Mouse (Mus musculus) lung, embryonic 14.5 days (tissue): ENCODE results near the gene Nrp1. TPM values are rescaled to one million over a fixed set of nuclear protein-coding genes. Genes with fewer than 3 reads are reported as not detected.

ENCODE experiments used
- ATAC-seq: fragments of 200-750 bp; cut with Nextera tagmentation; 2 replicates; pipeline ENCODE4 v1.8.0; 2017; ENCODE audit warnings: mild to moderate bottlenecking, moderate TSS enrichment, moderate library complexity; ENCODE audit not compliant: insufficient read depth
- DNase-seq: peaks from one replicate; pipeline ENCODE4 v3.0.0-alpha.2; 2015
- H3K27ac ChIP-seq: fragments of 300-500 bp; sonication (generic); 2 replicates; pipeline ENCODE4 v1.5.1; 2014; ENCODE audit warnings: low read depth, mild to moderate bottlenecking, moderate library complexity
- H3K27me3 ChIP-seq: fragments of 300-500 bp; sonication (generic); 2 replicates; pipeline ENCODE4 v1.6.1; 2014; ENCODE audit warnings: low read length, control low read depth; ENCODE audit not compliant: insufficient read depth
- H3K36me3 ChIP-seq: fragments of 300-500 bp; sonication (generic); 2 replicates; pipeline ENCODE4 v1.6.1; 2014; ENCODE audit warnings: control low read depth; ENCODE audit not compliant: insufficient read depth
- H3K4me1 ChIP-seq: fragments of 300-500 bp; sonication (generic); 2 replicates; pipeline ENCODE4 v1.6.1; 2014; ENCODE audit warnings: antibody characterized with exemption, control low read depth; ENCODE audit not compliant: insufficient read depth
- H3K4me2 ChIP-seq: fragments of 300-500 bp; sonication (generic); 2 replicates; pipeline ENCODE4 v1.6.1; 2014; ENCODE audit warnings: mild to moderate bottlenecking
- H3K4me3 ChIP-seq: fragments of 300-500 bp; sonication (generic); 2 replicates; pipeline ENCODE4 v1.5.1; 2014; ENCODE audit warnings: low read depth, low read length
- H3K9ac ChIP-seq: fragments of 300-500 bp; sonication (generic); 2 replicates; pipeline ENCODE4 v1.6.1; 2014
- H3K9me3 ChIP-seq: fragments of 300-500 bp; sonication (generic); 2 replicates; pipeline ENCODE4 v1.6.1; 2016; ENCODE audit warnings: low read depth, low read length, control low read depth
- CTCF ChIP-seq: IDR thresholded peaks from 2 replicates; pipeline ENCODE4 v1.5.1; 2016; ENCODE audit warnings: antibody characterized with exemption, low read depth
- WGBS: fragments of 180-500 bp; shearing (Covaris S2); extraction: QIAGEN DNeasy Blood & Tissue Kit; methylation state at CpG from one replicate; pipeline ENCODE4 v1.1.7; 2014; 5-methylcytosine and 5-hydroxymethylcytosine counted together
- polyA plus RNA-seq: library from polyadenylated mRNA; unstranded; fragments of >200 nt; fragmentation: Nextera tagmentation; extraction: Ambion mirVana; gene quantifications from 2 replicates; pipeline ENCODE4 v1.2.1, GENCODE M21; 2014

Nrp1 gene
- polyA plus RNA-seq, 1 experiment from 2014 or later = 94.3 TPM

DNA sequence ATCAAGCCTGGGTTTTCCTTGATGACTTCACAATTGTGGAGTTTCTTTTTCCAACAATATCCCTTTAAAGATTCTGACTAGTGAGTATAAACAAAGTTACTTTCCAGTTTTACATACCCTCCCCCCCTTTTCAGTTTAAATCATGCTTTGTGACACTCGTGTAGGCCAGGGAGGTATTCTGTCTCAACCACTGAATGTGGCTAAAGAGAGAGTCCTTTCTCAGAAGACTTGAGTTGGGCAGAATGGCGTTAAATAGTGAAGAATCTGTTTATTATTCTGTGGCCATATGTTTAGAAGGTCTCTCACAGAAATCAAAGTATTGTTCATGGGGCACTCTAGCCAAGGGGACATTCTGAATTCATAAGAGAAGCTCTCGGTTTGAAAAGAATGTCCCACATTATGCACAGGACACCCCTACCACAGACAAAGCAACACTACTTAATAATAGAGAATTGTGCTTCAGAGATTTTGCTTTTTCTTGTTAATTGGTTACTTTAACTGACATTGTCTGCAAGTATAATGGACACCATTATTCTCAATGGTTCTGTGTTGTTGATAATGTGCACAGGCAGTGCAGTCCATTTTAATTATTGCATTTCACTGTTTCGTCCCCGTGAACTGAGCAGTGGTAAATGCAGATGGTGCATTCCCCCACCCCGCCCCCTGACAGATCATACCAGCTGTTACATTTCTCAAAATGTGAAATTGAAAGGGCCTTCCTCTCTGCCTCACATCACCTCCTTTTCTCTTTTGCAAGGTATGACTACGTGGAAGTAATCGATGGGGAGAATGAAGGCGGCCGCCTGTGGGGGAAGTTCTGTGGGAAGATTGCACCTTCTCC, 59.8 kb downstream of the Nrp1 start:
- no peak overlapping the region for H3K27ac ChIP-seq
- TF ChIP-seq CTCF = no peak
- no peak for ATAC-seq

DNA sequence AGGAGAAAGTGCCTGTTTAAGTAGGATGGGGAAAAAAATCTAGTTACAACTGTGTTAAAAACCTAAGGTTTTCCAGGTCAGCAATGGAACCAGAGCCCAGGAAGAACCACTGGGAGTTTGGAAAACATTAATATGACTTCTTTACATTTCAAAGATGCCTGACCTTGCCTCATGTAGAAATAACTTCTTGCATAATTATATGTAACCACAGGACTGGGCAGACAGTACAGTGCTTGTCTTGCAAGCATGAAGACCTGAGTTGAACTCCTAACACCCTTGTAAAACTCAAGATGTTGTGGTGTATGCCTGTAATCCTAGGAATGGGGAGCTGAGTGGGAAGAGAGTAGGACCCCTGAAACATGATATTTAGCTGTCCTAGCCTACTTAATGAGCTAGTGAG, 61.6 kb downstream of the Nrp1 start:
- Histone ChIP-seq H3K4me2 (no peak overlapping the region), H3K36me3 (peaks cover 23% of the 10 kb centered on the region), H3K4me1 (peaks cover 20% of the 10 kb centered on the region), H3K9me3 (no peaks in the 10 kb centered on the region), H3K9ac (no peak overlapping the region), H3K27me3 (no peaks in the 10 kb centered on the region), H3K27ac (no peak overlapping the region), H3K4me3 (no peak overlapping the region)
- no peak for TF ChIP-seq CTCF
- DNase-seq (no peak), ATAC-seq (no peak)

More for the DNA sequence above, 59.8 kb downstream of the Nrp1 start:
- H3K9me3 ChIP-seq = no peaks in the 10 kb centered on the region
- H3K4me1 ChIP-seq = peaks cover 20% of the 10 kb centered on the region
- no peak overlapping the region for H3K4me3 ChIP-seq
- no peak for DNase-seq
- no peak overlapping the region for H3K4me2 ChIP-seq
- H3K9ac ChIP-seq = no peak overlapping the region
- peaks cover 21% of the 10 kb centered on the region for H3K36me3 ChIP-seq
- no peaks in the 10 kb centered on the region for H3K27me3 ChIP-seq
- WGBS = 74% methylated on average over 10 of the region's 10 CpGs

DNA sequence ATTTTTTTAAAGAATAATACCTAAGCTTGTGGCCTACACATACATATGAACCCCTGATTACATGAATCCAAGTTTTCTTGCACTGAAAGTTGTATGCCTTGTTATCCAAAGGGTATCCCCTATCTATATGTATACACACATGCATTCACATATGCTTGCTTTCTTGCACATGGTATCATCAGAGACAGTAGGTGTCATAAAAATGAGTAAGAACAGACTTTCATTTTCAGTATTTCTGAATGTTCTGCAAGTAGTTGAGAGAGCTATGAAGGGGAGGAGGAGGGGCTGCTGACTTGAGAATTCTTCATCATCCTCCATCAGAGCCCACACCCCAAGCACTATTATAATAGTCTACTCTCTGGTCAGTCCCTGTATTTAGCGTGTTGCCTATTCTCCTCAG, 62.0 kb downstream of the Nrp1 start:
- Histone ChIP-seq H3K4me2 (no peak overlapping the region), H3K4me3 (no peak overlapping the region), H3K9me3 (no peaks in the 10 kb centered on the region), H3K9ac (no peak overlapping the region), H3K36me3 (peaks cover 23% of the 10 kb centered on the region), H3K27ac (no peak overlapping the region), H3K4me1 (peaks cover 16% of the 10 kb centered on the region), H3K27me3 (no peaks in the 10 kb centered on the region)
- no peak for ATAC-seq
- TF ChIP-seq CTCF = no peak
- 97% methylated on average over 1 of the region's 1 CpGs for WGBS
- DNase-seq = no peak

DNA sequence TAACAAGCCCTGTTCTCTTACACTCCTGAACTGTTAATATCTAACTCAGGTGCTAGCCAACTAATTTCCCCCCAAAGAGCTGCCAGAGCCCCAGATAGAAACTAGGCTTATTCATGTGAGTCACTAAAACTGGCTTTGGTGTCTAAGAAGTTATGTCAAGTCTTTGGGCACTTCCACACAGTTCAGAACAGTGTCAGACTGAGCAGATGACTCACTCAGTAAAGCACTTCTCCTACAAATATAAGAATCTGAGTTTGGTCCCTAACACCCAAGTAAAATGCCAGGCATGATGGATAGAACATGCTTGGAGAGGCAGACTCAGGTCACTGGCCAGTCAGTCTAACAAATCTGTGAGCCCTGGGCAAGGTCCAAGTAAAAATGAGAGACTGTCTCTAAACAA, 65.4 kb downstream of the Nrp1 start:
- no peak for TF ChIP-seq CTCF
- Histone ChIP-seq H3K9ac (no peak overlapping the region), H3K36me3 (peaks cover 29% of the 10 kb centered on the region), H3K4me1 (no peaks in the 10 kb centered on the region), H3K4me2 (no peak overlapping the region), H3K27me3 (no peaks in the 10 kb centered on the region), H3K9me3 (no peaks in the 10 kb centered on the region), H3K27ac (no peak overlapping the region), H3K4me3 (no peak overlapping the region)
- no peak for DNase-seq
- ATAC-seq = no peak

DNA sequence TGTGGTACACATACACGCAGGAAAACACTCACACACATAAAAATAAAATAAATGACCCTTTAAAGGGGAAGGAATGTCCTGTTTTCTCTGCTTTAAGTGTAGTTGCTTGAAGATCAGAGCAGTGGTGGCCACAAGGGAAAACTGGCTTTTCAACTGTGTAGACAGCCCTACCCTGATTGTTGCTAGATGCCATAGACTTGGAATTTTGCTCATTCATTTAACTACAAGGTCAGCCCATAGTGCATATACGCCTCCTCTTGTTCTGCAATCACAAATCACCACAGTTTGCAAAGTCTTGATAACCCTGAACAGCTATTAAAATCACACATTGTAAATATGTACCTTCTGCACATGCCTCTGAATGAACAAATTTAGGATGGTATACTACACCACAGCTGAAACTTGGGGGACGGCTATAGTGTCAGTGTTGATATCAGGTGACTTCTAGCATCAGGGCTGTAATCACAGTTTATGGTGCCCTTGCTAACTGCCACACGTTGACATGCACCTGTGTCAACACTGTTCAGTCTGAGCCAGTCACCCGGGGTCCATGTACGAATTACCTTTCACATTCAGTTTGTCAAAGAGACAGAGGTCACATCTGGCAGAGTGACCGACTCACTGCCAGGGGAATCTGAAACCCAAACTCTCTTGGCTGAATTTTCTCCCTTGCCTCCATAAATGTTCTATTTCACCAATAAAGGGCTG, 66.4 kb downstream of the Nrp1 start:
- TF ChIP-seq CTCF = no peak

DNA sequence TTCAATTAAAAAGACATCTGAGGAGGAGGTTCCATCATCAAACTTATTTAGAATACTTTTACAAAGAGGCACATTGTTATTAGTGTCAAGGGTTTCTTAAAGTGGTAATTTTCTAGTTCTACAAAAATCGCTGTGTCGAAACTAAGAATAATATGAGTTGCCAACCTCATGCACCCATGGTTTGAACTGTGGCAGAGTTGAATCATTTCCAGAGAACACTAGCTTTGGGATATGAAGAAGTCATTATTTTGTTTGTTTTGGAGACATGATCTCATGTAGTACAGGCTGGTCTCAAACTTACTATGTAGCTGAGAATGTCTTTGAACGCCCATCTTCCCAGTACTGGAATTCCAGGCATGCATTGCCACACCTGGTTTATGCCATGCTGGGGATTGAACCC, 68.7 kb downstream of the Nrp1 start:
- 82% methylated on average over 3 of the region's 3 CpGs for WGBS
- Histone ChIP-seq H3K27me3 (no peaks in the 10 kb centered on the region), H3K36me3 (peaks cover 19% of the 10 kb centered on the region)

More for the DNA sequence above, 66.4 kb downstream of the Nrp1 start:
- Histone ChIP-seq H3K4me1 (no peaks in the 10 kb centered on the region), H3K9me3 (no peaks in the 10 kb centered on the region), H3K9ac (no peak overlapping the region), H3K4me3 (no peak overlapping the region), H3K27me3 (no peaks in the 10 kb centered on the region), H3K4me2 (no peak overlapping the region), H3K27ac (no peak overlapping the region), H3K36me3 (peaks cover 23% of the 10 kb centered on the region)
- DNase-seq (no peak), ATAC-seq (no peak)
- 41% methylated on average over 7 of the region's 7 CpGs for WGBS

DNA sequence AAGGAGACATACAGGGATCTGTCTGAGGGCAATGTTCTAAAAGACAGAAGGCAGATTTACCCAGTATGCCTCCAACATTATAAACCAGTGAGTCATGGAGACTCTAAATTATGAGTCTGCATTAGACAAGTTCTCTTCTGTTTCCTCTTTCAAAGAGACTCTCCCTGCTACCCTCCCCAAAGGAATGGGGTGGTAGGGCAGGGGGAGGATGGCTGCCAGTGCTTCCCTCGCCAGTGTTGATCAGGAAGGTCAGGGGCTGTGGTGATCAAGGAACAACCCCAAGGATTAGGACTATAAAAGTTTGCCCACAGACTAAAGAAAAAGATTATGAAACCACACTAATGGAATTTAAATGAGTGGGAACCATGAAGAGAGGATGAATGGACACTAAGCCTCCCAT, 70.6 kb downstream of the Nrp1 start:
- Histone ChIP-seq H3K4me2 (no peak overlapping the region), H3K36me3 (peaks cover 35% of the 10 kb centered on the region), H3K9me3 (no peaks in the 10 kb centered on the region), H3K4me1 (no peaks in the 10 kb centered on the region), H3K27ac (no peak overlapping the region), H3K27me3 (no peaks in the 10 kb centered on the region), H3K4me3 (no peak overlapping the region), H3K9ac (no peak overlapping the region)
- ATAC-seq = no peak
- 79% methylated on average over 1 of the region's 1 CpGs for WGBS
- no peak for DNase-seq
- TF ChIP-seq CTCF = no peak

More for the DNA sequence above, 68.7 kb downstream of the Nrp1 start:
- no peak for DNase-seq
- Histone ChIP-seq H3K4me1 (no peaks in the 10 kb centered on the region), H3K9ac (no peak overlapping the region), H3K4me3 (no peak overlapping the region), H3K9me3 (no peaks in the 10 kb centered on the region), H3K4me2 (no peak overlapping the region), H3K27ac (no peak overlapping the region)
- TF ChIP-seq CTCF = no peak
- ATAC-seq = no peak
